Mouse (Mus musculus): ENCODE measurements around the gene Ccdc80.

Gene Ccdc80

GRCm38 (mm10) chr16:45093137-45093731 lies at the start of gene Ccdc80:
Gene Ccdc80 (plus strand): TSS chr16:45093402.
- DNase-seq (ENCODE audit: extremely low read depth, low read depth) = no peak

DNA sequence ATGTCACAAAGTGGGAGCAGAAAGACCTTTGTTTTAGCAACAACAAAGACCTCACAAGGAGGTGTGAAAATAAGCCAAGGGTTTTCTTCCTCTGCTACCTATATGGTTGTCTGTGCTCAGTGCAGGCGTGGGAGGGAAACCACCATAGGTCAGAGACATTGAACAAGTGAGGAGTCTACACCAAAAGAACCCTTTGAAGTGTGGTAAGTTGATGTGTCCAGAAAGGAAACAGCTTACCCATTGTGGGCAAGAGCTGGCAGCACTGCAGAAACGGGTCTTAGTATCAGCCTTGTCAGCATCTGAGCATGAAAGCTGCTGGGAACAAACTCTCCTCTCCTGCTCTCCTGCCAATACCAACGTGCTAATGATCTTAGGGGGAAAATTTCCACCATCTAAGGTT lies 48.4 kb upstream of the Ccdc80 start:
- DNase-seq (ENCODE audit: extremely low read depth, low read depth) = no peak

GRCm38 (mm10) chr16:45057222-45057621 lies 36.0 kb upstream of the Ccdc80 start:
- DNase-seq (ENCODE audit: extremely low read depth, low read depth) = no peak

DNA sequence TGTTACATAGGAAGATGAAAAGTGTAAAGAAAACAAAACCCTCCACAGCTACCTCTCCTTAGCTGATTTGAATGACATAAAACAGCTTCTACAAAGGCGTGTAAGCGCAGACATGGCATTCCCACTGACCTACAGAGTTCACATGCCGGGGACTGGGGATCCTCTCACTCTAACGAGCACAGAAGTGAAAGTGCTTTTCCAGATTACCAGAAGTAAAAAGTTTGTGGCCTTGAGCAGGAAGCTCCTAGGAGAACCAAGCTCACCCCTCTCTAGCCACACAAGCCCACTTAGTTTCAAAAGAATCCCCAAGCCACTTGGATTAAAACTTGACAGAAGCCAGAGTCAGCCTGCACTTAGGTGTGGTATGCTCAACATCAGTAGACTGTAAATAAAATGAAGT lies 35.3 kb upstream of the Ccdc80 start:
- no peak for DNase-seq (ENCODE audit: extremely low read depth, low read depth)

- DNase-seq (ENCODE audit: extremely low read depth, low read depth) = no peak
These were observed 32.1 kb upstream of the Ccdc80 start for GRCm38 (mm10) chr16:45061140-45061539.

- DNase-seq (ENCODE audit: extremely low read depth, low read depth) = no peak
These were observed 22.7 kb upstream of the Ccdc80 start for GRCm38 (mm10) chr16:45070383-45071083.

- DNase-seq (ENCODE audit: extremely low read depth, low read depth) = no peak
These were observed 21.8 kb upstream of the Ccdc80 start for GRCm38 (mm10) chr16:45071424-45071823.

GRCm38 (mm10) chr16:45077517-45078080 lies 15.6 kb upstream of the Ccdc80 start:
- DNase-seq (ENCODE audit: extremely low read depth, low read depth) = no peak

DNA sequence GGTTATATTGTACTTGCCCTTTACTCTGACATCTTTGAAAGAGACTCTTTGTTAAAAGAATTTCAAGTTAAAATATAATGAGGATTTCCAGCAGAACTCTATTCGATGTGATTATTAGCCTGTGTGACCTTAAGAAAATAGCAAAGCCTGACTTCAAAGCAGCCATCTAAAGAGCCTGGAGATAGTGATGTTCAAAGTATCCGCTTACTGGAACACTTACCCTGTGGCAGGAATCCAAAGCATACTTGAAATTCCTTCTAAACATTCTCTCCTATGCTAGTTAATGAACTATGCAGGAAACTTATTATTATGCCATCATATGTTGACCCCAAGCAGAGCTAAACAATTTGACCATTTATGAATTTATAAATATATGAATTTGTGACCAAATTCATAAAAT lies 13.9 kb upstream of the Ccdc80 start:
- no peak for DNase-seq (ENCODE audit: extremely low read depth, low read depth)

DNA sequence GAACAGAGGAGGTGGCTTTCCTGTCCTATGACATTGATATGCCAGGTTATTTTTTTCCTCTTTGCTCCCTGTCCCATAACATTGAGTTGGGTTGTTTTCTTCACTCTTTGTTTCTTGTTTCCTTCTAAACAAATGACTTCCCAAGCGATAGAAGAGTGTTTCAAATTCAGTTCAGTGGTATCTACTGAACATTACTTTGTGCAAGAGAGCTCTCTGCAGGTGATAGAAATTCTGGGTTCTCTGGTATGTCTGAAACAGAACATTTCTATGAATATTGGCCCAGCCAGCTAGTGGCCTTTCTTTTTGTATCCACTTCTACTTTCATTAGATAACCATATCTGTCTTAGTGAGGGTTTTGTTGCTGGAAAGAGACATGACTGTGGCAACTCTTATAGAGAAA lies 4.4 kb upstream of the Ccdc80 start:
- DNase-seq (ENCODE audit: extremely low read depth, low read depth) = no peak

- DNase-seq (ENCODE audit: extremely low read depth, low read depth) = peak; percentile 48
These were observed 3.2 kb upstream of the Ccdc80 start for GRCm38 (mm10) chr16:45090005-45090404.

- no peak for DNase-seq (ENCODE audit: extremely low read depth, low read depth)
These were observed 1.0 kb downstream of the Ccdc80 start for GRCm38 (mm10) chr16:45094136-45094756.

- no peak for DNase-seq (ENCODE audit: extremely low read depth, low read depth)
These were observed 1.8 kb downstream of the Ccdc80 start for GRCm38 (mm10) chr16:45095030-45095429.

DNA sequence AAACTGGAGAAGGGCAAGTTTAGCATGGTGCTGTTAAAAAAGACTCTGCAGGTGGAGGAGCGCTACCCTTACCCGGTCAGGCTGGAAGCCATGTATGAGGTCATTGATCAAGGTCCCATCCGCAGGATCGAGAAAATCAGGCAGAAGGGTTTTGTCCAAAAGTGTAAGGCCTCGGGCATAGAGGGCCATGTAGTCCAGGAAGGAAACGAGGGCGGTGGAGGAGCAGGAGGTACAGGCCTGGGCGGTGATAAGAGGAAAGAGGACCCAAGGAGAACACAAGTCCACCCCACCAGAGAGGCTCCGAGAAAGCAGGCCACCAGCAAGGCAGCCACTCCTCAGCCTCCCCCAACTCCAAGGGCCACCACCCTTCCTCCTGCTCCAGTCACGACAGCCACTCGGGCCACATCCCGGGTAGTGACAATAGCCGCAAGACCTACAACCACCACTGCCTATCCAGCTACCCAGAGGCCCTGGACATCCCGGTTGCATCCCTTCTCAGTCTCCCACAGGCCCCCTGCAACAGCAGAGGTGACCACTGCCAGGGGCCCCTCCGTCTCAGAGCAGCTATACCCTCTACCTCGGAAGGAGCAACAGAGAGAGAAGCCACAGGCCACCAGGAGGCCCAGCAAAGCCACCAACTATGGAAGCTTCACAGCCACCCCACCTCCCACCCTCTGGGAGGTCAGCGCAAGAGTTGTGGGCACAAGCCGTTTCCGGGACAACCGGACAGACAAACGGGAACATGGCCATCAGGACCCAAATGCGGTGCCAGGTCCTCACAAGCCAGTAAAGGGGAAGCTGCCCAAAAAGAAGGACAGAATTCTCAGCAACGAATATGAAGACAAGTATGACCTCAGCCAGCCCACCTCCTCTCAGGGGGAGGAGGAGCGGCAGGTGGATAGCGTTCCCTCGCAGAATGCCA lies 2.6 kb downstream of the Ccdc80 start:
- DNase-seq (ENCODE audit: extremely low read depth, low read depth) = no peak

DNA sequence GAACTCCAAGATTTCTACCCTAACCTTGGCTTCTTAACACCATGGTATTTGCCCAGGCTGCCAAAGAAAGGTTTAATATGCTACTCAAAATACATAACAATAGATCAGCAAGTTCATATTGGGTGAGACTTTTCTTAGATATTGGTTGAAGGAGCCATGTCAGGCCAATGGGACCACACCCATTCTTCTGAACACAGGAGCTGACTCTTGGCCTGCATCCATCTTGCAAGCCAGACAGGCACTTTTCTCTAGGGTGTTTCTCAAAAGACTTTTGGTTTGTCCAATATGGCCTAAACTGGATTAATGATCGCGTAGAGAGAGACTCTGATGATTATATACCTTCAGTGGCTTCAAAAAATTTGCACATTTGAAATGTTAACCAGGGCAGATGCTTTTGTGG lies 4.3 kb downstream of the Ccdc80 start:
- DNase-seq (ENCODE audit: extremely low read depth, low read depth) = no peak

GRCm38 (mm10) chr16:45098186-45098885 lies 5.1 kb downstream of the Ccdc80 start:
- DNase-seq (ENCODE audit: extremely low read depth, low read depth) = no peak

GRCm38 (mm10) chr16:45098886-45099210 lies 5.6 kb downstream of the Ccdc80 start:
- no peak for DNase-seq (ENCODE audit: extremely low read depth, low read depth)

DNA sequence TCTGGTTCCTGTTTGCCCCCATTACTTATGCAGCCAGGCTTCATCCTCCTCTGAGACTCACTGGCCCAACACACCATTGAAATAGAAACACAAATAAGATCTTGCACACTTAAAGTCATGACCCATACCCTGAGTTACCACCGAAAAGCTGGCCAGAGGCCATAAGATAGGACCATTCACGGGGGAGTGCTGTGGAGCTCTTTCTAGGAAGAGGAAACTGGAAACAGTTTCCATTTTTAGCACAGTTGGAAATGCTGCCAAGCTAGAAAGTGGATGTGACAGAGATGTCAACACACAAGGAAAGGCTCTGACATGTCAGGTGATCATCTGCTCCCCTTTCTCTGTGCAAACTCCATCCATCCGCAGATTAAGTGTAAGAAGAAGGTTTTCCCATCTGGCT lies 7.7 kb downstream of the Ccdc80 start:
- no peak for DNase-seq (ENCODE audit: extremely low read depth, low read depth)

DNA sequence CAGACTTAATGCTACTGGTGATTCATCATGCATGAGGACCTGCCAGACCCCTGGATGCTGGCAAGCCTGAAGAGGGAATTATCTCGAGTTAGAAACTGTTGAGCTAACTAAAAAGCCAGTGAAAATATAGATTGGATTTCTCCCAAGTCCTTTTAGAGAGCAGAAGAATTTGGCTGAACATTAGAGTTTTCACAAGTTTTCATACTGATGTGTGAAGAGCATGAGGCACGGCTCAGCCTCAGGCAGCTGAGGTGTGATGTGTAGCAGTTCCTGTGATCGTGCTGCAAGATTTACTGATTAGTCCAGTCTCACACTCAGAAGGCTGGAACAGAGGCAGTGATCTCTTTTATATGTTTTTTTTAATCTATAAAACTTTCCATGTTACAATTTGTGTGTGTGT lies 11.8 kb downstream of the Ccdc80 start:
- DNase-seq (ENCODE audit: extremely low read depth, low read depth) = no peak

- no peak for DNase-seq (ENCODE audit: extremely low read depth, low read depth)
These were observed 15.1 kb downstream of the Ccdc80 start for GRCm38 (mm10) chr16:45108203-45108878.
